Mouse (Mus musculus) G1E (cell line): Measurements from ENCODE around the gene Xrcc5.

ENCODE experiments used
- CTCF ChIP-seq: IDR thresholded peaks from 2 replicates; pipeline ENCODE4 v1.5.1; 2012; ENCODE audit warnings: low read depth, low read length, inconsistent platforms, mixed read lengths
- GATA1 ChIP-seq: IDR thresholded peaks from 2 replicates; pipeline ENCODE4 v1.6.1; 2012; ENCODE audit warnings: borderline replicate concordance, low read length, inconsistent platforms, mixed read lengths
- GATA2 ChIP-seq: IDR thresholded peaks from 2 replicates; pipeline ENCODE4 v1.6.1; 2012; ENCODE audit warnings: low read depth, low read length, inconsistent platforms, borderline replicate concordance
- POLR2AphosphoS5 ChIP-seq: IDR thresholded peaks from 2 replicates; pipeline ENCODE4 v1.6.1; 2012; ENCODE audit warnings: low read depth, low read length, inconsistent platforms; ENCODE audit not compliant: insufficient replicate concordance
- TAL1 ChIP-seq: conservative IDR thresholded peaks from 2 replicates; pipeline ENCODE4 v1.6.1; 2012; ENCODE audit warnings: low read depth, low read length, inconsistent platforms, mixed read lengths

DNA sequence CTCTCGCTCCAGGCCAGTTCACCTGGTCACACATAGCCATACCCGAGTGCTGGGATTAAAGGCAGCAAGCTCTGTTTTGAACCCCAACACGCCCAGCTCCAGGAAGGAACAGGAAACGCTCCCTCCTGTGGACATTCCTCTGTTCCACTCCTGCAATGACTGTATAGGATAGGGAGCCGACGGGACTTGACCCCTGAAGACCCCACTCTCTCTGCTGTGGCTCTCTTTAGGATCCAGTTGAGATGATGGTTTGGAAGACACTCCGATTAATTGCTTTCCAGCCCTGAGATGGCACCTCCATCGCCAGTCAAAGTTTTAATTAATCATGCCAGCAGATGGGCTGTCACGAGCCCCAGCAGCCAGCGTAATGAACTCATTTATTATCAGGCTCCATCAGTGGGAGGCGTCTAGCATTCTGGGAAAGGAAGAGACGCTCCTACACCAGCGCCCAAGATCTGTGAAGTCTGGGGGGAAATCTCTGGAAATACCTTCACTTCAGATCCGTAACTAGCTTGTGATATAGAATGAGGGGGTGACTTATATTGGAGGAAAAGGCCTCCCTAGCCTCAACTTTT is 99.4 kb downstream of the Xrcc5 start:
- no peak for TF ChIP-seq POLR2AphosphoS5
- no peak for TF ChIP-seq CTCF
- no peak for TF ChIP-seq GATA1
- TF ChIP-seq TAL1 = no peak
- no peak for TF ChIP-seq GATA2
